Mouse (Mus musculus) CH12.LX (cell line): ENCODE measurements around the gene Scn4b. TPM values are rescaled to one million over a fixed set of nuclear protein-coding genes. Genes with fewer than 3 reads are reported as not detected.

Experiments used
- DNase-seq: peaks from one replicate; pipeline ENCODE4 v3.0.0-alpha.2; 2013; ENCODE audit errors: extremely low read depth
- H3K27ac ChIP-seq: 2 replicates; pipeline ENCODE4 v1.5.1; 2012; ENCODE audit warnings: low read depth, mild to moderate bottlenecking, control low read depth, moderate library complexity; ENCODE audit not compliant: insufficient read depth
- H3K27me3 ChIP-seq: replicated peaks from 2 replicates; pipeline ENCODE3; 2012; ENCODE audit warnings: inconsistent platforms
- H3K36me3 ChIP-seq, 2 experiments: replicated peaks in 1 of 2; 2 replicates each; pipeline versions ENCODE3 to v1.6.1; 2012; ENCODE audit warnings: inconsistent platforms in 1 of 2, low read length in 1 of 2, mild to moderate bottlenecking in 1 of 2, mixed read lengths in 1 of 2, moderate library complexity in 1 of 2; ENCODE audit not compliant: control insufficient read depth in 1 of 2, insufficient read depth in 1 of 2
- H3K4me1 ChIP-seq, 2 experiments: 2 replicates each; pipeline ENCODE4 v1.6.1; 2012; ENCODE audit warnings: inconsistent platforms in 1 of 2, moderate library complexity in 1 of 2; ENCODE audit not compliant: insufficient read depth in 2 of 2, control insufficient read depth in 1 of 2
- H3K4me2 ChIP-seq: 2 replicates; pipeline ENCODE4 v1.6.1; 2012; ENCODE audit warnings: low read depth, mild to moderate bottlenecking, control low read depth; ENCODE audit not compliant: poor library complexity, insufficient read depth, severe bottlenecking
- H3K4me3 ChIP-seq, 3 experiments: fragments of 150-350 bp in 1 of 3; sonication (generic) in 1 of 3; replicated peaks in 1 of 3; 2 replicates each; pipeline versions ENCODE3 to v1.5.1; 2011 to 2012; ENCODE audit warnings: low read depth in 2 of 3, low read length in 2 of 3, mild to moderate bottlenecking in 2 of 3, moderate library complexity in 2 of 3, control low read depth in 1 of 3, improper control_type of control experiment in 1 of 3, inconsistent platforms in 1 of 3, mixed read lengths in 1 of 3; ENCODE audit not compliant: poor library complexity in 1 of 3
- H3K79me2 ChIP-seq: replicated peaks from 2 replicates; pipeline ENCODE4 v1.6.1; 2012; ENCODE audit warnings: mild to moderate bottlenecking, moderate library complexity; ENCODE audit not compliant: control insufficient read depth, poor library complexity, insufficient read depth, severe bottlenecking; ENCODE audit errors: extremely low read depth
- H3K9ac ChIP-seq: 2 replicates; pipeline ENCODE4 v1.6.1; 2012; ENCODE audit warnings: low read depth, mild to moderate bottlenecking, control low read depth, moderate library complexity; ENCODE audit not compliant: insufficient read depth
- H3K9me3 ChIP-seq: replicated peaks from 2 replicates; pipeline ENCODE3; 2012; ENCODE audit warnings: low read length, inconsistent platforms, mixed read lengths
- BHLHE40 ChIP-seq: IDR thresholded peaks from 2 replicates; pipeline ENCODE4 v1.6.1; 2011; ENCODE audit warnings: mild to moderate bottlenecking, low read depth, low read length, improper control_type of control experiment
- CHD1 ChIP-seq: IDR thresholded peaks from 2 replicates; pipeline ENCODE4 v1.6.1; 2012; ENCODE audit warnings: low read depth, low read length, improper control_type of control experiment, inconsistent platforms
- CHD2 ChIP-seq: IDR thresholded peaks from 2 replicates; pipeline ENCODE4 v1.6.1; 2011; ENCODE audit warnings: low read length, improper control_type of control experiment
- CTCF ChIP-seq, 2 experiments: IDR thresholded peaks in 1 of 2; conservative IDR thresholded peaks in 1 of 2; 2 replicates each; pipeline ENCODE4 v1.5.1; 2011 to 2012; ENCODE audit warnings: low read depth in 2 of 2, low read length in 2 of 2, improper control_type of control experiment in 1 of 2, inconsistent platforms in 1 of 2, mild to moderate bottlenecking in 1 of 2, moderate library complexity in 1 of 2
- E2F4 ChIP-seq: IDR thresholded peaks from 2 replicates; pipeline ENCODE4 v1.6.1; 2011; ENCODE audit warnings: low read depth, low read length, improper control_type of control experiment; ENCODE audit not compliant: insufficient replicate concordance
- ELF1 ChIP-seq: IDR thresholded peaks from 2 replicates; pipeline ENCODE4 v1.6.1; 2014; ENCODE audit warnings: low read depth, mild to moderate bottlenecking, inconsistent platforms, low read length, improper control_type of control experiment
- JUND ChIP-seq: conservative IDR thresholded peaks from 2 replicates; pipeline ENCODE4 v1.6.1; 2011; ENCODE audit warnings: low read depth, low read length, improper control_type of control experiment
- KAT2A ChIP-seq: IDR thresholded peaks from 2 replicates; pipeline ENCODE4 v1.6.1; 2012; ENCODE audit warnings: low read length, improper control_type of control experiment, inconsistent platforms; ENCODE audit not compliant: insufficient replicate concordance
- MAFK ChIP-seq: IDR thresholded peaks from 2 replicates; pipeline ENCODE4 v1.6.1; 2011; ENCODE audit warnings: low read length, improper control_type of control experiment; ENCODE audit not compliant: insufficient replicate concordance
- MAX ChIP-seq: IDR thresholded peaks from 2 replicates; pipeline ENCODE4 v1.6.1; 2011; ENCODE audit warnings: low read length, improper control_type of control experiment
- MAZ ChIP-seq: IDR thresholded peaks from 2 replicates; pipeline ENCODE4 v1.6.1; 2012; ENCODE audit warnings: low read depth, mild to moderate bottlenecking, inconsistent platforms, low read length, improper control_type of control experiment, moderate library complexity
- MEF2A ChIP-seq: IDR thresholded peaks from 2 replicates; pipeline ENCODE4 v1.6.1; 2014; ENCODE audit warnings: low read depth, mild to moderate bottlenecking, inconsistent platforms, low read length, improper control_type of control experiment, borderline replicate concordance
- MXI1 ChIP-seq: IDR thresholded peaks from 2 replicates; pipeline ENCODE4 v1.6.1; 2011; ENCODE audit warnings: mild to moderate bottlenecking, low read depth, low read length, improper control_type of control experiment
- MYC ChIP-seq: IDR thresholded peaks from 2 replicates; pipeline ENCODE4 v1.6.1; 2011; ENCODE audit warnings: low read depth, mild to moderate bottlenecking, improper control_type of control experiment, low read length
- NELFE ChIP-seq: IDR thresholded peaks from 2 replicates; pipeline ENCODE4 v1.6.1; 2011; ENCODE audit warnings: low read depth, low read length, improper control_type of control experiment
- NRF1 ChIP-seq: IDR thresholded peaks from 2 replicates; pipeline ENCODE4 v1.6.1; 2014; ENCODE audit warnings: low read depth, mild to moderate bottlenecking, inconsistent platforms, low read length, improper control_type of control experiment, moderate library complexity
- POLR2AphosphoS2 ChIP-seq: IDR thresholded peaks from 2 replicates; pipeline ENCODE4 v1.6.1; 2011; ENCODE audit warnings: low read depth, low read length, improper control_type of control experiment
- RAD21 ChIP-seq: IDR thresholded peaks from 2 replicates; pipeline ENCODE4 v1.6.1; 2011; ENCODE audit warnings: low read depth, mild to moderate bottlenecking, low read length, improper control_type of control experiment, moderate library complexity
- RCOR1 ChIP-seq: conservative IDR thresholded peaks from 2 replicates; pipeline ENCODE4 v1.6.1; 2012; ENCODE audit warnings: low read depth, mild to moderate bottlenecking, inconsistent platforms, low read length, improper control_type of control experiment
- SIN3A ChIP-seq: IDR thresholded peaks from 2 replicates; pipeline ENCODE4 v1.6.1; 2012; ENCODE audit warnings: low read length, improper control_type of control experiment, inconsistent platforms
- SMC3 ChIP-seq: IDR thresholded peaks from 2 replicates; pipeline ENCODE4 v1.6.1; 2011; ENCODE audit warnings: low read depth, low read length, improper control_type of control experiment
- UBTF ChIP-seq: IDR thresholded peaks from 2 replicates; pipeline ENCODE4 v1.6.1; 2012; ENCODE audit warnings: low read depth, mild to moderate bottlenecking, inconsistent platforms, low read length, improper control_type of control experiment, moderate library complexity
- USF1 ChIP-seq: IDR thresholded peaks from 2 replicates; pipeline ENCODE4 v1.6.1; 2014; ENCODE audit warnings: low read depth, mild to moderate bottlenecking, inconsistent platforms, low read length, improper control_type of control experiment
- USF2 ChIP-seq: conservative IDR thresholded peaks from 2 replicates; pipeline ENCODE4 v1.6.1; 2011; ENCODE audit warnings: low read depth, low read length, improper control_type of control experiment
- ZC3H11A ChIP-seq: IDR thresholded peaks from 2 replicates; pipeline ENCODE4 v1.6.1; 2012; ENCODE audit warnings: low read depth, mild to moderate bottlenecking, inconsistent platforms, low read length, improper control_type of control experiment
- ZNF384 ChIP-seq: IDR thresholded peaks from 2 replicates; pipeline ENCODE4 v1.6.1; 2012; ENCODE audit warnings: low read depth, low read length, improper control_type of control experiment, inconsistent platforms
- dilution Hi-C: fragments of 300-500 bp; cut with MboI; formaldehyde crosslinking; loops from 2 replicates; pipeline ENCODE4 v1.14.3; 2020; ENCODE audit warnings: low sequenced_read_pairs; ENCODE audit not compliant: extremely low pct_unique_long_range_greater_than_20kb, extremely low pct_ligation_motif_present
- in situ Hi-C: fragments of 300-500 bp; cut with MboI; formaldehyde crosslinking; loops from 3 replicates; pipeline ENCODE4 v1.14.3; 2019; ENCODE audit warnings: low sequenced_read_pairs, low pct_ligation_motif_present, low pct_unique_long_range_greater_than_20kb, mixed read lengths
- polyA plus RNA-seq: library from polyadenylated mRNA; unstranded; fragments of >175 nt; gene quantifications from 2 replicates; pipeline ENCODE4 v1.2.1, GENCODE M21; 2012; ENCODE audit warnings: low read depth; ENCODE audit not compliant: insufficient read length
- total RNA-seq, 2 experiments: library from RNA; depleted of rRNA; stranded (reverse); fragments of 300-350 nt in 1 of 2; fragments of >200 nt in 1 of 2; gene quantifications; 2 replicates each; pipeline ENCODE4 v1.2.3; 2012 to 2014

The Scn4b gene
- total and polyA plus RNA-seq, 3 experiments: 0.04 TPM; not detected in 2

GRCm38 (mm10) chr9:45146267-45146597, 8.0 kb downstream of the Scn4b start:
- peak; percentile 64 for DNase-seq
- dilution Hi-C loops (no loop called here), in situ Hi-C loops (no loop called here)
- Histone ChIP-seq H3K9me3 (no peaks in the 10 kb centered on the region), H3K4me1 (0 out of 4 replicates have a peak, but pooled peaks cover 0 to 4% of the 10 kb centered on the region in 2 experiments), H3K9ac (no peak overlapping the region), H3K36me3 (no peaks in the 10 kb centered on the region), H3K4me3 (no peak overlapping the region), H3K4me2 (0 out of 2 replicates have a peak overlapping the region, but pooled peaks have one; percentile 27), H3K79me2 (no peaks in the 10 kb centered on the region), H3K27me3 (peaks cover 92% of the 10 kb centered on the region), H3K27ac (no peak overlapping the region)
- TF ChIP-seq NELFE (peak; percentile 38; the same call in 1 of the 2 replicates), NRF1 (no peak), MAZ (0 out of 2 replicates have a peak, but pooled peaks have one; percentile 50), MAFK (no peak), ZC3H11A (peak; percentile 59), MYC (peak; percentile 77), USF1 (no peak), CTCF (conservative IDR thresholded peaks at IDR 0.05 in 1 of 2, IDR thresholded peaks at IDR 0.05 in 1 of 2; ENCODE audit: low read depth in 2 of 2, low read length in 2 of 2) (peak; percentile 87 to 95), BHLHE40 (no peak; the same call in 1 of the 2 replicates), JUND (0 out of 2 replicates have a peak, but pooled peaks have one; percentile 15), POLR2AphosphoS2 (no peak), UBTF (no peak), SMC3 (peak; percentile 88), USF2 (no peak), CHD1 (no peak), MXI1 (0 out of 2 replicates have a peak, but pooled peaks have one; percentile 27), RAD21 (peak; percentile 96), ZNF384 (peak; percentile 98), KAT2A (0 out of 2 replicates have a peak, but pooled peaks have one; percentile 18), SIN3A (0 out of 2 replicates have a peak, but pooled peaks have one; percentile 30), E2F4 (no peak), MAX (peak; percentile 73)

- peaks cover 96% of the 10 kb centered on the region for H3K27me3 ChIP-seq
- in situ Hi-C loops: no loop called here
- DNase-seq: no peak
Observed at GRCm38 (mm10) chr9:45150933-45151332, 12.7 kb downstream of the Scn4b start.

More at GRCm38 (mm10) chr9:45150933-45151332, 12.7 kb downstream of the Scn4b start:
- Histone ChIP-seq H3K36me3 (no peaks in the 10 kb centered on the region), H3K4me1 (no peaks in the 10 kb centered on the region), H3K9ac (no peak overlapping the region), H3K4me2 (no peak overlapping the region), H3K4me3 (no peak overlapping the region), H3K79me2 (no peaks in the 10 kb centered on the region), H3K9me3 (no peaks in the 10 kb centered on the region), H3K27ac (no peak overlapping the region)
- dilution Hi-C loops: no loop called here
- no peak for TF ChIP-seq CHD2
- no peak for TF ChIP-seq USF2
- no peak for TF ChIP-seq ELF1
- no peak for TF ChIP-seq MEF2A
- no peak for TF ChIP-seq UBTF
- TF ChIP-seq MYC: no peak
- TF ChIP-seq SMC3: no peak
- TF ChIP-seq RCOR1: no peak
